Mouse (Mus musculus): ENCODE data around the gene 2010300C02Rik.
"Not testable (repeated sequence)": the region's sequence is repeated elsewhere in the genome, so short reads cannot be mapped to it uniquely, and the experiment has no call there.

The 2010300C02Rik gene

GRCm38 (mm10) chr1:37628749-37629148 lies 91.1 kb downstream of the 2010300C02Rik start:
- DNase-seq (ENCODE audit: low read depth, low spot score), result no peak

GRCm38 (mm10) chr1:37624185-37624584 lies 95.7 kb downstream of the 2010300C02Rik start:
- no peak for DNase-seq (ENCODE audit: low read depth, low spot score)

GRCm38 (mm10) chr1:37622049-37622448 lies 97.8 kb downstream of the 2010300C02Rik start:
- DNase-seq (ENCODE audit: low read depth, low spot score), result no peak

- DNase-seq (ENCODE audit: low read depth, low spot score), result no peak
These were observed 100.3 kb downstream of the 2010300C02Rik start for GRCm38 (mm10) chr1:37619542-37619941.

GRCm38 (mm10) chr1:37617047-37617446 lies 102.8 kb downstream of the 2010300C02Rik start:
- no peak for DNase-seq (ENCODE audit: low read depth, low spot score)

GRCm38 (mm10) chr1:37616569-37616968 lies 103.3 kb downstream of the 2010300C02Rik start:
- DNase-seq (ENCODE audit: low read depth, low spot score), result no peak

- no peak for DNase-seq (ENCODE audit: low read depth, low spot score)
These were observed 104.4 kb downstream of the 2010300C02Rik start for GRCm38 (mm10) chr1:37615290-37616040.

- no peak for DNase-seq (ENCODE audit: low read depth, low spot score)
These were observed 105.0 kb downstream of the 2010300C02Rik start for GRCm38 (mm10) chr1:37614836-37615235.

GRCm38 (mm10) chr1:37614130-37614529 lies 105.8 kb downstream of the 2010300C02Rik start:
- DNase-seq (ENCODE audit: low read depth, low spot score), result no peak

GRCm38 (mm10) chr1:37611032-37611431 lies 108.9 kb downstream of the 2010300C02Rik start:
- no peak for DNase-seq (ENCODE audit: low read depth, low spot score)

- DNase-seq (ENCODE audit: low read depth, low spot score), result no peak
These were observed 109.6 kb downstream of the 2010300C02Rik start for GRCm38 (mm10) chr1:37610242-37610641.

- not testable (repeated sequence) for DNase-seq (ENCODE audit: low read depth, low spot score)
These were observed 114.2 kb downstream of the 2010300C02Rik start for GRCm38 (mm10) chr1:37605694-37606093.

GRCm38 (mm10) chr1:37603206-37603605 lies 116.7 kb downstream of the 2010300C02Rik start:
- DNase-seq (ENCODE audit: low read depth, low spot score), result no peak

- DNase-seq (ENCODE audit: low read depth, low spot score), result no peak
These were observed 117.6 kb downstream of the 2010300C02Rik start for GRCm38 (mm10) chr1:37602268-37602667.

- DNase-seq (ENCODE audit: low read depth, low spot score), result no peak
These were observed 118.4 kb downstream of the 2010300C02Rik start for GRCm38 (mm10) chr1:37601461-37601860.

- DNase-seq (ENCODE audit: low read depth, low spot score), result no peak
These were observed 119.2 kb downstream of the 2010300C02Rik start for GRCm38 (mm10) chr1:37600640-37601175.

GRCm38 (mm10) chr1:37598986-37599385 lies 120.9 kb downstream of the 2010300C02Rik start:
- no peak for DNase-seq (ENCODE audit: low read depth, low spot score)

GRCm38 (mm10) chr1:37594812-37595211 lies 125.1 kb downstream of the 2010300C02Rik start:
- DNase-seq (ENCODE audit: low read depth, low spot score), result not testable (repeated sequence)

- no peak for DNase-seq (ENCODE audit: low read depth, low spot score)
These were observed 133.9 kb downstream of the 2010300C02Rik start for GRCm38 (mm10) chr1:37585809-37586480.

- no peak for DNase-seq (ENCODE audit: low read depth, low spot score)
These were observed 136.0 kb downstream of the 2010300C02Rik start for GRCm38 (mm10) chr1:37583795-37584464.

GRCm38 (mm10) chr1:37583167-37583566 lies 136.7 kb downstream of the 2010300C02Rik start:
- no peak for DNase-seq (ENCODE audit: low read depth, low spot score)

- DNase-seq (ENCODE audit: low read depth, low spot score), result no peak
These were observed 140.2 kb downstream of the 2010300C02Rik start for GRCm38 (mm10) chr1:37579686-37580085.

Measured in mesoderm, embryonic 11.5 days (tissue).